Mouse (Mus musculus): Measurements from ENCODE around the gene Inka1.

The Inka1 gene

DNA sequence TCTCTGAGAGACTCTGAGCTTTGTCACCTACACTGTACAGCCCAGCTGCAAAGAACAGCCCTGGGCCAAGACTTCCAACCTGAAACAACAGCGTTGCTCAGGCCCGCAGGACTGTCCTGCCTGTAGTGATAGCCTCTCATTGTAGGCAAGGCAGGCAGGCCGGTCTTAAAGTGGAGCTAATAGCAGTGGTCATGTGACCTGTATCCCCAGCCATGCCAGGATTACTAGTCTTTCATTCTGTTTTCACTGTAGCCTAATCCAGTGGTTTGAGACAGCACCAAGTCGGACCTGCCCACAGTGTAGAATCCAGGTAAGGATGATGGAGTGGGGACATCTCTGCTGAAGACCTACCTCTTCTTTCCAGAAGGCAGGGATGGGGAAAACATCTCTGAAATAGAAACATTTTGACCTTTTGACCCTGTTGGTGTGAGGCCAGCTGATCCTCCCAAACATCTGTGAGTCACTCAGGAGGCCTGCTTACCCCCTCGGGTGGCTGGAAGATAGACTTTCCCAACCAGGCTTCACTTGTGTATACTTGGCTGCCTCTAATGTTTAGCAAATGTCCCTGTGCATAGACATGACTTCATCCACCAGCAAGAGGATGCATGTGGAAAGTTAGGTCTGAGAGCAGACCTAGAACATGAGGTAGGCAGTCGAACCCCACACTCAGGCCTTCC, 29.9 kb downstream of the Inka1 start:
- peak; percentile 67 for DNase-seq (ENCODE audit: low spot score)

DNA sequence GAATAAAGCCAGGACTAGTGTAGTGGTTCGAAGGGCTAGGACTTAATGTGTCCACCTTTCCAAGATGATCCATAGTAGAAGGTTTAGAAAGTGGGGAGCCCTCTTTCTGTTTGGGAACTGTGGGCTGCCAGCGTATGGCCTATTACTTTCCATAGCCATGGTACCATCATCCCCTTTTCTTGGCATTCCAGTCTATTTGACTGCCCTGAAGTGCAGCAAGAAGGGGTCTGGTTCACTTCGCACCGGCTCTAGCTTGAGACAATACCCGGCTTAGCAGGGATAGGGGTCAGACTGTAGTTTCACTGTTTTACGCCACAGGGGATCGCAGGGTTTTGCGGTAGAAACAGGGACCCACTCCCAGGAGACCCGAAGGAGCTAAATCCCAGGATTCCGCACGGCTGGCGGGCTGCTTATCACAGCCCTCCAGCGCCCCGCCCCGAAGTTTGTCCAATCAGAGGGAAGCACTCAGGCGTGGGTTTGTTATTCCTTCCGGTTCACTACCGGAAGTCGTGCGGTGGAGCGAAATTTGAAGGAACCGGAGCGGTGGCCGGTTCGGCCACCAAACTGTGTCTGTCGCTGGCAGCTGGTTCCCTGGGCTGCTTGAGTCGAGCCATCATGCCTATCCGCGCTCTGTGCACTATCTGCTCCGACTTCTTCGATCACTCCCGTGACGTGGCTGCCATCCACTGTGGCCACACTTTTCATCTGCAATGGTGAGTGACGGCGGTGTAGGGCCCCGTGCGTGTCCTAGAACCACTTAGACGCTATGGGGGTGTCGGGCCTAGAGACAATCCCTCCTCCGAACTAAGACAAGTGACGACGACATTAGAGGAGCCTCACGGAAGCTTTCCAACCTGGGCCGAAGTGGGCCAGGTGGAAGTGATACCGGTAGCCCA, 35.0 kb downstream of the Inka1 start:
- DNase-seq (ENCODE audit: low spot score) = peak; percentile 91

DNA sequence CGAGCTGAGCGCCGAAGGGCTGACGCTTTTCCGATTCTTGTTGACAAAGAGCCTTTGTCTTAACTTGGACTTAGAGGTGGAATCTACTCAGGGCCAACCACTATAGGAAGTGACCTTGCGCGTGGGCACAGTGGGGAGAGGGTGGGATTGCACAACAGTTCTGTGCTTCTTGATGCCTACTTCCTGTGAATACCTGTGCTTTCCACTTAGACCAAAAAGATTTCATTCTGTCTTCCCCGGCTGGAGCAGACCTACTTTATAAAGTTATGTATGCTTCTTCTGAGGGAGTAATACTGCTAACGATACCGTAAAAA, 35.8 kb downstream of the Inka1 start, which contains the start of gene Traip:
Gene Traip (plus strand): TSS at position 215 of the 314 bp plus-strand sequence.
- no peak for DNase-seq (ENCODE audit: low spot score)

DNA sequence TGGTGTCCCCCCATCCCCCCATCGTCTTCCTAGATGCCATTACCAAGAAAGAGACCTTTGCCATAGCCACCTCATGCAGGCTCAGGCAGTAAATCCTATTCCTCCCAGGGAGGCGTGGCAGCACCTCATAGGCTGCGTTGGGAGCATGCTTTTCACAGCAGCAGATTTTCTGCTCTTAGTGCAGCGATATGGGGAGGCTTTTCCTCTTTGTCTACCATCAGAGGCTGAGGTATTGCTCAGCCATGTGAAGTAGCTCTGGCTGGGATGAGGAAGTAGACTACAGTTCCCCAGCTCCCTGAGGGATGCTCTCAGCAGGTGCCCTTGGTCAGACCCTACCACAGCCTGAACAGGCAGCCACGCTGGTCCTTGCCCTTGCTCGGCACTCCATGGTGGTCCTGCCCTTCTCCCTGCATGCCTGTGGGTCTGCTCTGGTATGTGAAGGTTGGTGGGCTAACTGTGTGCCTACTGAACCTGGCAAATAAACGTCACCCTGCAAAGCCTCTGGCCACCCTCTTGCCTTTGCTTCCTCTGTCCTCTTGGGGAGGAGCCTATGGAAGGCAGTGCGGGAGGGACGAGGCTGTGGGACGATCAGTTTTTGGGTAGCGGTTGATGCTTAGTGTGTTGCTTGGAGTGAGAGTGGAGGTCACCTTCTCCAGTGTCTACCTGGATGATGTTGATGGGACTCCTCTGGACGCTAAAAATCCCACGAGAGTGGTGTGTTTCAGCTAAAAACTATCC, 36.3 kb downstream of the Inka1 start:
- no peak for DNase-seq (ENCODE audit: low spot score)

DNA sequence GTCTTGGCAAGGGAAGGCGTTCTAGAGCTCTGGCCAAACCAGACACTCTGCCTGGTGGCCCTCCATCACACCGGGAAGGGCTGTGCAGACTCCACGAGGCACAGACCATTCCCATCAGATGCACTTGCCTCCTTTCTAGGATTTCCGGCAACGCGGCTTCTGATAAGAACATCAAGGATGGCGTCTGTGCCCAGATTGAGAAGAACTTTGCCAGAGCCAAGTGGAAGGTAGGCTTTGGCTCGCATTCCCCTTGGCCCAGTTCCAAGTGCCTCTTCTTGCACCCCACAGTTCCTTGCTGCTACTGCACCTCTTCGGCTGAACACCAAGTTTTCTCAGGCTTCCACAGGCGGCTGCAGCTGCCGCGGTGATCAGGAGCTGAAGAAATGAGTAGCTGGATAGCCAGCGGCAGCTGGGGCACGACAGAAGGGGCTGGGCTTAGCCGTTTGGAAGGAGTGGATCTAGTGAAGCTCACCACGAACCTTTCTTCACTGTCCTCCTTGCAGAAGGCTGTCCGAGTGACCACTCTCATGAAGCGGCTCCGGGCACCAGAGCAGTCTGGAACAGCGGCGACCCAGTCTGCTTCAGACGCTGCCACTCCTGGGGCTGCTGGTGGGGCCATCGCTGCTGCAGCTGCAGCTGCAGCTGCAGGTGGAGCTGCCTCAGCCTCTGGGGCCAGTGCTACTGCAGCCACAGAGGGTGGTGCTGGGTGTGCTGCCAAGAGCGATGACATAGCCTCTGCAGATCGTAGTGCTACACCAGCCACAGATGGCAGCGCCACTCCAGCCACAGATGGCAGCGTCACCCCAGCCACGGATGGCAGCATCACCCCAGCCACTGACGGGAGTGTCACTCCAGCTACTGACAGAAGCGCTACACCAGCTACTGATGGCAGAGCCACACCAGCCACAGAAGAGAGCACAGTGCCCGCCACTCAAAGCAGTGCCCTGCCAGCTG, 38.2 kb downstream of the Inka1 start:
- DNase-seq (ENCODE audit: low spot score) = peak; percentile 85

DNA sequence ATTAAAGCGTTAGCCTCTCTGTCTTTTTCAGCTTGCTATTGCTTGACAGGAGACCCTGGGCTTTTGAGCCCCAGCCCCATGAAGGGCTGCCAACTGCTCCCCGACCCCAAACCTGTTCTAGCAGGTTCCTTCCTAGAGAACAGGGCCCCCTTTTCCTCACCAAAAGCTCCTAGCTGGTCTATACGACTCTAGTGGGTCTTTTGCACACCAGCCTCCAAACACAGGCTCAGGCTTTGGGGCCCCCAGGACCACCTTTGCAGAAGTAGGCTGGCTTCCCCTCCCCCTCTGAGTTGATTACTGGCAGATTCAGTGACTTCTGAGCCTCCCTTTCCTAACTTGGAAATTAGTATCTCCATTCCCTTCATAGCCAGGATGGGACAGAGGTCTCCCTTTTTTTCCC, 48.8 kb downstream of the Inka1 start:
- DNase-seq (ENCODE audit: low spot score) = no peak

DNA sequence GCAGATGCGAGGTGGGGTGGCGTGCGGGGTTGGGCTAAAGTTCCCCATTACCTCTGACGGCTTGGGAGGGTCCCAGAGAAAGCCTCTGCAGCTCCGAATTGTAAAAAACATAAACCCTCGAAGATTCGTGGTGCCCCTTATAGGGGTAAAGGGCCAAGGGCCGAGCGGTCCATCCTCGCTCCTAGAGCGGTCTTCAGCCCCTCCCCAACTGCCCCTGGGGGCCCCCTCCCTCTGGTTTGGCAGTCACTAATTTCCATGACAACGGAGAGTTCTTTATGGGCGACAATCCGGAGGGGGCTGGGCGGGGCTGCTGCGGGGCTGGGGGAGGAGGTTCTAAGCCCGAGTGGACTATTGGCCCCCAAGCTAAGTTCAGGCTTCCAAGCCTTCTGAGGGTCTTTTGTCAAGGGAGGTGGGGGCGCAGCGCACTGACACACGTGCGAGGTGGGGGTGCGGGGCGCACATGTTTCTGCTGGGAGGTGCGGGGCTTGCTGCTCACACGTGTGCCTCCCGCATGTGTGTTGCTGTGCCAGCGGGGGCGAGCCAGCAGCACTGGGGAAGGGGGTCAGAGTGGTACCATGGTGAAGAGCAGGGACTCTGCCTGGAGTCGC, 49.4 kb downstream of the Inka1 start:
- DNase-seq (ENCODE audit: low spot score) = no peak

DNA sequence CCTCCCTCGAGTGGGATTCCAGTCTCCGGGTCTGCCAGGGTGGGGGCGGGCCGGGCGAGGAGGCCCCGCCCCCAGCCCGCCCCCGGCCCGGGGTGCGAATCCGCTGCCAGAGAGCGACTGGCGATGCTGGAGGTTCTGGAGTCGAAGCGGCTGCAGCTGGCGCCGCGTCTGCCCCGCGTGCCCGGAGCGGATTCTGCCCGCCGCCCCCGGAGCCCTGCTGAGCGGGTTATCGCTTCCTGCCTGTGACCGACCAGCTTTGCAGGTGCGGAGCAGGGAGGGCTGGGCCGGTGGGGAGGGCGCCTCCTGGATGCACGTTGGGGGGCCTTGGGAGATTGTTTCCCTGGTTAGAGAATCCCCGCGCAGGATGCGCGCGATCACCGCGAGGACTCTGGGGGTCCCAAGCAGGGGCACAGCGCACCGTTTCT, 49.9 kb downstream of the Inka1 start:
- DNase-seq (ENCODE audit: low spot score) = peak; percentile 41

DNA sequence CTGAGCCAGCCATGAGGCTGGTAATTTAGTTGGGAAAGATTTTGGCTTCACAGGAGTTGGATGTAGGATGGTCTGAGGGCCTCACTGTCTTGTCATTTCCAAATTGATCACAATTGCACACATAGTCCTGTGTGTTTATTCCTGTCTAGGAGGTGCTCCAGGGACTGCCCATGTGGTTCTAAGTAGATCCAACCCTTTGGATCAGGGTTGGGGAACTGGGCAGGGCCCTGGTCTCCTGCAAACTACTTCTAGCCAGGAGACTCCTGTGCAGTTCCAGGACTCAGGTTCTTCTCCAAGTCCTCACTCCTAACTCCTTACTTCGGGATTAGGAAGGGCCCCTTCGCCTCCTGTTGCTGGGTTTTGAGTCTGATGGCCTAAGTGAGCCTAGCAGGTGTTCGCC, 50.3 kb downstream of the Inka1 start, which contains the start of gene Camkv:
Gene Camkv (plus strand): TSS at position 301 of the 400 bp plus-strand sequence.
- DNase-seq (ENCODE audit: low spot score) = no peak
